Mouse (Mus musculus): Measurements from ENCODE around the gene Pla2g4a.

DNA sequence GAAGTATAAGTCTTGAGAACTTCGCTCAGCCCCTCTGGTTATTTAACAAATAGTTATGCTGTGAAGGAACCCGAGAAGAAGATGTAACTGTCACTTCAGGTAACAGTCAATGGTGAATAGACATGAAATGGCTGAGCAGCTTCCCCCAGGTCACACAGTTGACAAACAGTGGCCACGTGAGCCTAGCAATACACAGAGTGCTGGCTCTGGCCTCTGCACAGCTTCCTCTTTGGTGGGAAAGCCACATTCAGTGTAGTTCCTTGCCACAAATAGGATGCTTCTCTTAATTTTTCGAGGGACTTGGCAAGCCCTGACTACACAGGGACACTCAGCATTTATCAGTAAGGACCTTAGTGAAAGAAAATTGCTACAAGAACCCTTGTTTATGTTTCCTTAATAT, 50.0 kb downstream of the Pla2g4a start:
- TF ChIP-seq CTCF (IDR thresholded peaks at IDR 0.05; ENCODE audit: low read depth): no peak
- TF ChIP-seq EP300 (IDR thresholded peaks at IDR 0.05; ENCODE audit: low read depth): no peak

Measured in liver, postnatal 0 days (tissue).